Mouse (Mus musculus): ENCODE measurements around the gene Adam19. TPM values are rescaled to one million over a fixed set of nuclear protein-coding genes. Genes with fewer than 3 reads are reported as not detected.

The Adam19 gene
- polyA plus RNA-seq, 1 experiment from 2014 or later: 4.0 TPM

DNA sequence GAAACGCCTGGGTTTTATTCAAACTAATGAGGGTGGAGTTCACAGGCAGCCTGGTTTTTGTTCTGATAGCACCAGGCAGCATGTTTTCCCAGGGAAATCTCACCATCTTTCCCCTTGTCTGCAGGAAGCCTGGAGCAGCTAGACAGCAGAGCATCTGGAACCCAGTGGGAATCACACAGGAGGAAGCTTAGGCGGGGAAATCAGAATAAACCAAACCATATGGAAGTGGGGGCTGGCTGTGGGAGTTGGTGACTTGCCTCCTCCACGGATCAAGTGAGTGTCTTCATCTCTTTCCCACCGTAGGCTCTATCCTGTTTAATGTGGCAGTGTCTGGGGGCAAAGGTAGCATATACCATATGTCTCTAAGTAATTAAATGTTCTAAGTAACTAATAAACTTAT lies 129.7 kb downstream of the Adam19 start:
- Histone ChIP-seq H3K36me3 (ENCODE audit: control insufficient read depth, insufficient read depth) (no peaks in the 10 kb centered on the region), H3K4me3 (ENCODE audit: low read depth, low read length) (no peak overlapping the region), H3K27ac (ENCODE audit: low read depth, low read length) (no peak overlapping the region), H3K9me3 (ENCODE audit: control insufficient read depth) (no peaks in the 10 kb centered on the region), H3K9ac (ENCODE audit: low read depth, low read length) (no peak overlapping the region), H3K4me1 (replicated peaks; ENCODE audit: control insufficient read depth, insufficient read depth, low read length) (no peaks in the 10 kb centered on the region), H3K27me3 (replicated peaks; ENCODE audit: control insufficient read depth, insufficient read depth, low read length) (no peaks in the 10 kb centered on the region), H3K4me2 (replicated peaks; ENCODE audit: low read depth) (no peak overlapping the region)
- ATAC-seq: no peak
- WGBS: 34% methylated on average over 4 of the region's 4 CpGs
- no peak for TF ChIP-seq CTCF (IDR thresholded peaks at IDR 0.05; ENCODE audit: low read depth)

GRCm38 (mm10) chr11:46188283-46188682 lies 132.5 kb downstream of the Adam19 start:
- WGBS: 63% methylated on average over 2 of the region's 2 CpGs
- H3K27me3 ChIP-seq (replicated peaks; ENCODE audit: control insufficient read depth, insufficient read depth, low read length): no peaks in the 10 kb centered on the region
- TF ChIP-seq CTCF (IDR thresholded peaks at IDR 0.05; ENCODE audit: low read depth): no peak
- no peaks in the 10 kb centered on the region for H3K4me1 ChIP-seq (replicated peaks; ENCODE audit: control insufficient read depth, insufficient read depth, low read length)
- no peaks in the 10 kb centered on the region for H3K36me3 ChIP-seq (ENCODE audit: control insufficient read depth, insufficient read depth)
- no peak overlapping the region for H3K9ac ChIP-seq (ENCODE audit: low read depth, low read length)
- H3K27ac ChIP-seq (ENCODE audit: low read depth, low read length): no peak overlapping the region
- no peak overlapping the region for H3K4me3 ChIP-seq (ENCODE audit: low read depth, low read length)
- no peak for ATAC-seq
- no peaks in the 10 kb centered on the region for H3K9me3 ChIP-seq (ENCODE audit: control insufficient read depth)
- H3K4me2 ChIP-seq (replicated peaks; ENCODE audit: low read depth): no peak overlapping the region

GRCm38 (mm10) chr11:46194175-46194574 lies 138.4 kb downstream of the Adam19 start:
- H3K27ac ChIP-seq (ENCODE audit: low read depth, low read length): no peak overlapping the region
- no peaks in the 10 kb centered on the region for H3K9me3 ChIP-seq (ENCODE audit: control insufficient read depth)
- WGBS: 75% methylated on average over 4 of the region's 4 CpGs
- H3K4me1 ChIP-seq (replicated peaks; ENCODE audit: control insufficient read depth, insufficient read depth, low read length): no peaks in the 10 kb centered on the region
- no peak for ATAC-seq
- no peak overlapping the region for H3K9ac ChIP-seq (ENCODE audit: low read depth, low read length)
- TF ChIP-seq CTCF (IDR thresholded peaks at IDR 0.05; ENCODE audit: low read depth): no peak
- no peak overlapping the region for H3K4me3 ChIP-seq (ENCODE audit: low read depth, low read length)
- H3K36me3 ChIP-seq (ENCODE audit: control insufficient read depth, insufficient read depth): no peaks in the 10 kb centered on the region
- H3K4me2 ChIP-seq (replicated peaks; ENCODE audit: low read depth): no peak overlapping the region
- no peaks in the 10 kb centered on the region for H3K27me3 ChIP-seq (replicated peaks; ENCODE audit: control insufficient read depth, insufficient read depth, low read length)

Small RNAs within 50 kb of the gene (microRNA-seq; reads per million reads assigned to microRNA genes)
- gene Mir7239 (not detected), gene Mir8100 (not detected)

Other genes starting within 250 kb of the Adam19 start
- gene Clint1, start 203.9 kb upstream of the Adam19 start, polyA plus RNA-seq (2015; fragmentation: Nextera tagmentation; extraction: Ambion mirVana): 171 and 185 TPM in 2 replicates
- gene Lsm11, start 111.1 kb upstream of the Adam19 start, polyA plus RNA-seq (2015; fragmentation: Nextera tagmentation; extraction: Ambion mirVana): 3.1 and 3.4 TPM in 2 replicates
- gene Thg1l, start 100.5 kb upstream of the Adam19 start, polyA plus RNA-seq (2015; fragmentation: Nextera tagmentation; extraction: Ambion mirVana): 5.6 and 6.0 TPM in 2 replicates
- 0.05 and 0.16 TPM in 2 replicates for gene Sox30, start 75.7 kb upstream of the Adam19 start, polyA plus RNA-seq (2015; fragmentation: Nextera tagmentation; extraction: Ambion mirVana)
- gene Gm12166, start 3.7 kb upstream of the Adam19 start, polyA plus RNA-seq (2015; fragmentation: Nextera tagmentation; extraction: Ambion mirVana): 9.5 and 10.2 TPM in 2 replicates
- gene Nipal4, start 110.5 kb downstream of the Adam19 start, polyA plus RNA-seq (2015; fragmentation: Nextera tagmentation; extraction: Ambion mirVana): 2.1 and 2.9 TPM in 2 replicates
- 0.10 and 0.17 TPM in 2 replicates for gene Fndc9, start 179.5 kb downstream of the Adam19 start, polyA plus RNA-seq (2015; fragmentation: Nextera tagmentation; extraction: Ambion mirVana)